Mouse (Mus musculus) urinary bladder, adult 18-20 months (tissue): ENCODE results near the gene Ddhd1.

ENCODE experiments used
- DNase-seq, 2 experiments: peaks; one replicate each; pipeline ENCODE4 v3.0.0; 2022; ENCODE audit warnings: low spot score in 2 of 2, mixed read lengths in 2 of 2

The Ddhd1 gene

GRCm38 (mm10) chr14:45644786-45645185 is 13.2 kb downstream of the Ddhd1 start:
- DNase-seq: no peak

- DNase-seq: no peak
These were observed 13.7 kb downstream of the Ddhd1 start for GRCm38 (mm10) chr14:45644202-45644601.

DNA sequence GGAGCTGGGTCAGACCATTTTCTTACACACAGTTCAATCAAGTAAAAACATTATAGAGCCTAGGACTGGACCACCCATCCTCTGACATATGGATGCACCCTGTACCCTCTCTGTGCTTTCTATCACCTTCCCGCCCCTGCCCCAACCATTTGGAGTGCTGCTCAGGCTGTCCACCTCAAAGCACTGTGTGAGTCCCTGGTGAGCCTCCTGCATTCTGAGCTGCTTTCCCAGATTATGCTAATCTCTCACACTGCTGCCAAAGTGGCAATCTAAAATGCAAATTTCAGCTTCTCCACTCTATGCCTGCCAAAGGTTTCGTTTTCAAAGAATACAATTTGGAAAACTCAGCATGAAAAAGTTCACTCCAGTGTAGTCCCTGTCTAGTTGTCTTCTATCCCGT is 14.5 kb downstream of the Ddhd1 start:
- no peak for DNase-seq

- DNase-seq: no peak
These were observed 15.1 kb downstream of the Ddhd1 start for GRCm38 (mm10) chr14:45642795-45643194.

- no peak for DNase-seq
These were observed 15.7 kb downstream of the Ddhd1 start for GRCm38 (mm10) chr14:45642217-45642616.

DNA sequence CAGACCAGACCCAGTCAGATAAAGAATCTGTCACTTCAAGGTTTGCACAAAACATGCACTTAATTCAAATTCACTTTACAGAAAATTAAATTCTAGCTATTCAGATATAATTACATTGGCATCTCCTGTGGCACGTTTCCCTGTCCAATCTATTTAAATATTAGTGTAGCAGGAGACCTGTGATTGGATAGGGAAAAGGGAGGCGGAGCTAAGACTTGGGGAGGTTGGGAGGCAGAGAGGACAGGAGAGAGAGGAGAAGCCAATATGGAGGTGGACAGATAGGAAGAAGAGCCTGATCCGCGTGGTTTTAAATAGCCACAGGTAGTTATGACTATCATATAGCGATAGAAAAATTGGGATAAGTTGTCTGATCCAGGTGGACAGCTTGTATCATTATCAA is 19.2 kb downstream of the Ddhd1 start:
- no peak for DNase-seq

- DNase-seq: no peak
These were observed 22.4 kb downstream of the Ddhd1 start for GRCm38 (mm10) chr14:45635496-45635895.

- no peak for DNase-seq
These were observed 25.0 kb downstream of the Ddhd1 start for GRCm38 (mm10) chr14:45632756-45633537.

DNA sequence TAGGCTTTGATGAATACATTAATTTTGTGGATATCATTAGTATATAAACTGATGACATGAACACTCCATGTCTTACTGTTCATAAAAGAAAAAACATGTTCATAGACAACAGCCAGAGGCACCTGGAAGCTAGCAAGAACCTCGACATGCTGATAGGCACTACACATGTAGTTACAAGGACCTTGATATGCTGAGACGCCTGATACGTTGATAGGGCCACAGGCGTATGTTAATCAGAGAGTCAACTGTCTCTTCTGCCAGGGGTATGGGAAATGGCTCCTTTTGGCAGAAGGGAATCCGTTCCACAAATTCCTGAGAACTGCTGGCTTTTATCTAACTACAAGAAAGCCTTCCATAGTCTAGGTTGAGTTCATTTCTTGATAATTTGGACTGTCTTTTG is 27.4 kb downstream of the Ddhd1 start:
- no peak for DNase-seq

- no peak for DNase-seq
These were observed 28.0 kb downstream of the Ddhd1 start for GRCm38 (mm10) chr14:45629938-45630337.

GRCm38 (mm10) chr14:45618351-45618750 is 39.6 kb downstream of the Ddhd1 start:
- DNase-seq: no peak

DNA sequence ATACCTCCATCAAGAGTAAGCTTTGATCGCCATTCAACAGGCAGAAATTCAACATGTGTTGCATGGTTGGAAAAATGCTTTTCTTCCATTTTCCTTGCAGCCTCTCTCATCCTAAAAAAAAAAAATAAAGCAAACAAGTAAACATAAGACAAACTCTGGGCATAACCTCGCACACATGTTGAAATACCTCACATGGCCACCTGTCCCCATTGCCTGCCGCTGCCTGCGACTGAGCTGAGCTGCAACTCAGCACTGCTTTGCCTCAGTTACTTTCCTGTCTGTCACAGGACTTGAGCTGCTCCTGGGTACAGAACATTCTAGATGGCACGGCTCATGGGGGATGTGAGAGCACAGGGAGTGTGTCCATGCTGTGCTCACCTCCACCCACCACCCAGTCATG is 41.4 kb downstream of the Ddhd1 start:
- no peak for DNase-seq

GRCm38 (mm10) chr14:45615776-45616175 is 42.2 kb downstream of the Ddhd1 start:
- DNase-seq: no peak

GRCm38 (mm10) chr14:45614822-45615221 is 43.1 kb downstream of the Ddhd1 start:
- no peak for DNase-seq

DNA sequence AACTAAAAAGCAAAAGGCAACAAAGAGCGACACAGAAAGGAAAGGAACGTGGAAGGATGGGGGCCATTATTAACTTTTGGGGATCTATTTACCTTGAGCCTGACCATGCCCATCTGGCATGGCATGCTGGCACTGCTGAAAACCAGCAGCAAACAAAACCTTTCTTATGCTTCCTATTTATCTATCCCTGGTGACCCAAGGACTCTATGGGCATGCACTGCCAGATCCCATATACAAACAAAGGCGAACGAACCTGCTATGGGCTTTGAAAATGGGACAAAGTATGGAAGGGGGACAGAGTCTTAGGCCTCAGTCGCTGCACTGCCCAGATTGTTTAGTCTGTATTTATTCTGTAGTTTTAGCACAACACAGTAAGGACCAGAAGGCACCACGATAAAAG is 43.5 kb downstream of the Ddhd1 start:
- DNase-seq: no peak

DNA sequence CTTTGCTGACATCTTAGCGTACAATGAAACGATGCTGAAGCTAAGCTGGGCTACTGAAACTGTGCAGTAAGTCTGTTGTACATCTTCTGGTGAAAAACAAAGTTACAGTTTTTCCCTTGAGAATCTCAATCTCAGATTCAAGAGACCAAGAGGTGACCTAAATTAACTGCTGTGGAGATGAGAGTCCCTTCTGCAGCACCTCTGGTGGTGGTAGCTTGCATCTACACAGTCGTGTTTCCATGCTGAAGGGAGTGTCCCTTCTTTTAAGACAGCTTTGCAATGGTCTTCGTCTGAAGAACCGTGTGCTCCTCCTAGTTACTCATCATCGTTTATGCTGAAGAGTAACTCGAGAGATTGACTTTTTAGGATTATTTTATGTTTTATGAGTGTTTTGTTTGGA is 46.3 kb downstream of the Ddhd1 start:
- DNase-seq: no peak

DNA sequence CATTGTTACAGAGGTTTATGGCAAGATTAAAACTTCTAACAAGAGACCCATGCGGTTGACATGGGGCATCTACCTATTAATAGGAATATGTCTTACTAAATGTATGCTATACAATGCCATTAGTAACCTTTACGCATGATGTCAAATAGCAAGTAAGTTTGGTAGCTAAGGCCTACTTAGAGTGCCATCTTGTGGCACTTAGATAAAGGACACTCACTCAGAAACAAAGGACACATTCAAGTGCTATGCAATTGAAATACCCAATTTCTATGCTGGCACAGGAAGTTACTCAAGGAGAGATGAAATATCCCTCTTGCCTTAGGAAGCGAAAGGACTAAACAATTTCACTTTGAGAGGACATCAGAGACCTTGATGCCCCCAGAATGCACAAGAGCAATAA is 55.9 kb downstream of the Ddhd1 start:
- DNase-seq: no peak

DNA sequence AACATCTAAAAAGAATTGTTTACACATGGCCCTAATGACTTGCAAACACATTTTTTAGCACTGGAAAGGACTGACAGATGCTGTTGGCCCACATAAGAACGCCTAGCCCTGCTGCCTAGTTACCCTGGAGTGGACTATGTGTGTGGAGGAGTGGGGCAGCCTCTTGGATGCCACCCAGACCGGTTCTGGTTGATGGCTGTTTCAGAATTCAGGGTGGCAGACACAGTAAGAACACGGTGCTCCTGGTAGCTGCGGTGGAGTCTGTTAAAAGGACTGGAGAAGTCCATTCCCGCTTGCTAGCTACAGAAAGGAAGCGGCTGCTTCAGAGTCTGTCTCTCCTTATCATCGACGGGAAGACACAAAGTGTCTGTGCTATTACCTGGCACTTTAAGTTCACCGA is 57.4 kb downstream of the Ddhd1 start:
- DNase-seq: no peak

DNA sequence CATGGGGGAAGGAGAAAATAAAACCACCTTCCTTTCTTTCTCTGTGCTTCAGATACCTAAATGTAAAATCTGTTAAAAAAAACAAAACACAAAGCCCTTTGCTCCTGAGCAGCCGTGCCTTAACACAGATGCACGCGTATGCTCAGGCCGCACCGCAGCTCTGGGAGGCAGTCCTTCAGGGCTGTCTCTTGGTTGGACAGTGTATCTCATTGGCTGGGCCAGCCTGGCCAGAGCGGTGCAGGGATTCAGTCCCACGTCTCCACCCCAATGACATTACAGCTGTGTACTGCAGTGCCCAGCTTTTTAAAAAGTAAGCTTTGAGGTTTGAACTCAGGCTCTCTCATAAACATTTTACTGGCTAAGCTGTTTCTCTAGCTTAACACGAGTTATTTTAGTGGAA is 60.1 kb downstream of the Ddhd1 start:
- DNase-seq: no peak

GRCm38 (mm10) chr14:45593261-45593660 is 64.7 kb downstream of the Ddhd1 start:
- DNase-seq: no peak

GRCm38 (mm10) chr14:45588403-45588802 is 69.5 kb downstream of the Ddhd1 start:
- DNase-seq: no peak

DNA sequence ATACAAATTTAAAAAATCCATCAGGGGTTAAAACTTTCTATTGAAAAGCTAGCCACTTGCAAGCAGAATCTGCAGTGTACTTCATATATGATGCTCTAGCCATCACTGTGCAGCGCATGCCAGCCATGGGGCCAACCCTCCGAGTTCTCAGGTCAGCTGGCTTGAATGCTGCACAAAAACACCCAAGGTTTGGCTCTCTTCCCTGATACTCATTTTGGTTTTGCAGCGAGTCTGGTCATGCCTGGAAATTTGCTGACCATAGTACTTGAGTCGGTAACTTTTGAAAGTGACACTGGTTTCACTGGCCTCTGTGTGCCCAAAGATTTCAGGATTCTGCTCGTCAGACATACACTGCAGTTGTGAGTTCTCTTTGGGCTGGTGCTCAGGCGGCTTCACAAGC is 70.4 kb downstream of the Ddhd1 start:
- no peak for DNase-seq

GRCm38 (mm10) chr14:45583494-45584027 is 74.4 kb downstream of the Ddhd1 start:
- no peak for DNase-seq
